Mouse (Mus musculus) heart, adult 2 months (tissue): Measurements from ENCODE around the gene Snrnp48.

Experiments used
- CTCF ChIP-seq: fragments of 200-600 bp; IDR thresholded peaks from 2 replicates; pipeline ENCODE4 v1.8.1; 2022; ENCODE audit warnings: antibody characterized with exemption, mild to moderate bottlenecking, moderate library complexity
- POLR2A ChIP-seq: fragments of 200-500 bp; IDR thresholded peaks from 2 replicates; pipeline ENCODE4 v1.6.1; 2011; ENCODE audit warnings: mild to moderate bottlenecking, low read depth, low read length, control low read depth; ENCODE audit not compliant: insufficient read depth

DNA sequence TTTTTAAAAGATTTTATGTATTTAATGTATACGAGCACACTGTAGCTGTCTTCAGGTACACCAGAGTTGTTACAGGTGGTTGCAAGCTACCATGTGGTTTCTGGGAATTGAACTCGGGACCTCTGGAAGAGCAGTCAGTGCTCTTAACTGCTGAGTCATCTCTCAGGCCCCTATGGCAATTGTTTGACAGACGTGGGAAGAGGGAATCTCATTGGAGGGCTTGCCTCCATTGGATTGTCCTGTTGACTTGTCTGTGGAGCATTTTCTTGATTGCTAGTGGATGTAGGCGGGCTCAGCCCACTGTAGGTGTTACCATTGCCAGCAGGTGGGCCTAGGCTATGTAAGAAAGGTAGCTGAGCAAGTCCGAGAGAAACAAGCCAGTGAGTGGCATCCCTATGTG, 29.9 kb downstream of the Snrnp48 start:
- TF ChIP-seq CTCF (no peak), POLR2A (no peak)
